Mouse (Mus musculus): ENCODE data around the gene Mapk13. TPM values are rescaled to one million over a fixed set of nuclear protein-coding genes. Genes with fewer than 3 reads are reported as not detected.

Gene Mapk13
- 0.28 TPM for polyA plus RNA-seq (2014; fragmentation: Illumina TruSeq; extraction: RNeasy Lipid Tissue Mini Kit (QIAGEN cat#74804); ENCODE audit: low read depth, low replicate concordance)

GRCm38 (mm10) chr17:28769121-28769874 is at the start of gene Mapk13:
Gene Mapk13, plus strand, starts transcription at chr17:28769297.

GRCm38 (mm10) chr17:28725783-28726182 is 43.3 kb upstream of the Mapk13 start, which contains the start of gene AC170998.1:
Gene AC170998.1, plus strand, starts transcription at chr17:28726083.

GRCm38 (mm10) chr17:28800671-28801412 is 31.7 kb downstream of the Mapk13 start, which contains the start of gene Brpf3:
Gene Brpf3, plus strand, starts transcription at chr17:28801090.

Other genes starting within 250 kb of the Mapk13 start
- gene Armc12, start 238.5 kb upstream of the Mapk13 start, polyA plus RNA-seq (2014; fragmentation: Illumina TruSeq; extraction: RNeasy Lipid Tissue Mini Kit (QIAGEN cat#74804); ENCODE audit: low read depth, low replicate concordance), result 79.2 TPM
- not detected for gene Clpsl2, start 219.9 kb upstream of the Mapk13 start, polyA plus RNA-seq (2014; fragmentation: Illumina TruSeq; extraction: RNeasy Lipid Tissue Mini Kit (QIAGEN cat#74804); ENCODE audit: low read depth, low replicate concordance)
- not detected for gene Clps, start 208.5 kb upstream of the Mapk13 start, polyA plus RNA-seq (2014; fragmentation: Illumina TruSeq; extraction: RNeasy Lipid Tissue Mini Kit (QIAGEN cat#74804); ENCODE audit: low read depth, low replicate concordance)
- not detected for gene Lhfpl5, start 193.7 kb upstream of the Mapk13 start, polyA plus RNA-seq (2014; fragmentation: Illumina TruSeq; extraction: RNeasy Lipid Tissue Mini Kit (QIAGEN cat#74804); ENCODE audit: low read depth, low replicate concordance)
- 1,031 TPM for gene Srpk1, start 146.6 kb upstream of the Mapk13 start, polyA plus RNA-seq (2014; fragmentation: Illumina TruSeq; extraction: RNeasy Lipid Tissue Mini Kit (QIAGEN cat#74804); ENCODE audit: low read depth, low replicate concordance)
- gene Slc26a8, start 79.1 kb upstream of the Mapk13 start, polyA plus RNA-seq (2014; fragmentation: Illumina TruSeq; extraction: RNeasy Lipid Tissue Mini Kit (QIAGEN cat#74804); ENCODE audit: low read depth, low replicate concordance), result 109 TPM
- gene Mapk14, start 78.0 kb upstream of the Mapk13 start, polyA plus RNA-seq (2014; fragmentation: Illumina TruSeq; extraction: RNeasy Lipid Tissue Mini Kit (QIAGEN cat#74804); ENCODE audit: low read depth, low replicate concordance), result 10.1 TPM
- gene AC170998.1, start 43.2 kb upstream of the Mapk13 start, polyA plus RNA-seq (2014; fragmentation: Illumina TruSeq; extraction: RNeasy Lipid Tissue Mini Kit (QIAGEN cat#74804); ENCODE audit: low read depth, low replicate concordance), result 0.56 TPM
- gene Brpf3, start 31.8 kb downstream of the Mapk13 start, polyA plus RNA-seq (2014; fragmentation: Illumina TruSeq; extraction: RNeasy Lipid Tissue Mini Kit (QIAGEN cat#74804); ENCODE audit: low read depth, low replicate concordance), result 37.9 TPM
- 0.15 TPM for gene Pnpla1, start 89.1 kb downstream of the Mapk13 start, polyA plus RNA-seq (2014; fragmentation: Illumina TruSeq; extraction: RNeasy Lipid Tissue Mini Kit (QIAGEN cat#74804); ENCODE audit: low read depth, low replicate concordance)
- gene 4930539E08Rik, start 146.0 kb downstream of the Mapk13 start, polyA plus RNA-seq (2014; fragmentation: Illumina TruSeq; extraction: RNeasy Lipid Tissue Mini Kit (QIAGEN cat#74804); ENCODE audit: low read depth, low replicate concordance), result 3.5 TPM
- gene Pxt1, start 174.5 kb downstream of the Mapk13 start, polyA plus RNA-seq (2014; fragmentation: Illumina TruSeq; extraction: RNeasy Lipid Tissue Mini Kit (QIAGEN cat#74804); ENCODE audit: low read depth, low replicate concordance), result 42.1 TPM
- gene Kctd20, start 182.7 kb downstream of the Mapk13 start, polyA plus RNA-seq (2014; fragmentation: Illumina TruSeq; extraction: RNeasy Lipid Tissue Mini Kit (QIAGEN cat#74804); ENCODE audit: low read depth, low replicate concordance), result 37.3 TPM
- gene Stk38, start 238.7 kb downstream of the Mapk13 start, polyA plus RNA-seq (2014; fragmentation: Illumina TruSeq; extraction: RNeasy Lipid Tissue Mini Kit (QIAGEN cat#74804); ENCODE audit: low read depth, low replicate concordance), result 46.0 TPM